Mouse (Mus musculus): ENCODE measurements around the gene Galnt3.

Gene Galnt3

DNA sequence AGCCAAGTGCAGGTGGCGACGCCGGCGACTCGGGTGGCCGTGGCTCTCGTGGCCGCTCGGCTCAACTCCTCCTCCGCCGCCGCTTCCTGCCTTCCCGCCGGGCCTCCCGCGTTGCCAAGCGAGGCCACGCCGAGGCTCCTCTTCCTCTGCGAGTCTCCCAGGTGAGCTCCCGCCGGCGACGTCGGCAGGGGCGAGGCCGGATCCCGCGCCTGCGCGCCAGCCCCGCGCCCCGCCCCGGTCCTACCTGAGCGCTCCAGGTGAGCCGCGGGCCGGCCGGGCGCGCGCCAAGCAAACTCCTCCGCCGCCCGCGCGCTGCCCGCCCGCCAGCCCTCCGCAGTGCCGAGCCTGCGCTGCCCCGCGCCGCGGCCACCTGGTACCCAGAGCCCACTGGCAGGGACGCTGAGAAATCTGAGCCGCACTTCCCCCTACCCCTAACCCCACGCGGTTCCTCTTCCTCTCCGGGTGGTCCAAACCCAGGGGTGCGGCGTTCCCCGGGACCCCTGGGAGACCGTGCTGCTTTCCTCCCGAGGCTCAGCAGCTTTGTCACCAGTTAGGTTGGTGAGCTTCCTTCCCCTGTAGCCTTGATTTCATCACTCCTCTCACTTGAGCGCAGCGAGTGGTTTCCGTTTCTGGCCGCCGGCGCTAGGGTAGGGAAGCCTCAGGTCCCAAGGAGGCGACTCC is at the start of gene Galnt3:
Gene Galnt3, minus strand, starts transcription at position 404 of the 681 bp plus-strand sequence.
- peak; percentile 4 for DNase-seq

DNA sequence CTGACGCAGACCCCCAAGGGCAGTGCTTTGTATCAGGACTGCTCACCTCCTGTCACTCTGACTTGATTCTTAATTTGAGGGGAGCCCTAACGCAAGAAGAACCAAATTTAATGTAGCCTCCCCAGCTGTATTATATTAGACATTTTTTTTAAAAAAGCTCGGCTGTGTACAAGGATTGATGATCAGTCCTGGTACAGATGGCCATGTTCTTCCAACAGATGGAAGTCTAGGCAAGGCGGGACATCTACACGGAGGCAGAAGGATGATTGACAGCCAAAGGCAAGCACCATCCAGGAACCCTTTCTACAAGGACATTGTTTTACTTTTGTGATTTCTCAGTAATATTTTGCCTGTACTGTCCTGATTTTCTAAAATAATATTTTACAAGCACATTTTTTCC is 48.3 kb upstream of the Galnt3 start:
- DNase-seq: no peak

DNA sequence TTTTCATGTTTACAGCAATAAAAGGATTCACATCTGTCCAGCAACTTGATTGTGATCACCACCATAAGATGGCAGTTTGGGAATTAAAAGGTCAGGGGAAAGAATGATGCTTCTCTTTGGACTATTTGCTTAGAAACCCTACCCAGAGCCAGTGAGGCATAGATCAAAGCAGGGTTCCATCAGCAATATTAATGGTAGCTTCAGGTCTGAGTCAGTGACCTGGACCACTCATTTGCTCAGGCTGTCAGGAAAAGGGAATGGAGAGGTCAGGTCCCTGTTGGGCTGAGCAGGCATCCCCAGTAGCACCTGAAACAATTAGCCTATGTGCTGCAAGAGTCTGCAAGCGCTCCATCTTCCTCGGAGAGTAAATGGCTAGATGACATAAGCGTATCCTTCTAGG is 46.8 kb upstream of the Galnt3 start:
- DNase-seq: no peak

GRCm38 (mm10) chr2:66170721-66171120 is 45.9 kb upstream of the Galnt3 start:
- no peak for DNase-seq

DNA sequence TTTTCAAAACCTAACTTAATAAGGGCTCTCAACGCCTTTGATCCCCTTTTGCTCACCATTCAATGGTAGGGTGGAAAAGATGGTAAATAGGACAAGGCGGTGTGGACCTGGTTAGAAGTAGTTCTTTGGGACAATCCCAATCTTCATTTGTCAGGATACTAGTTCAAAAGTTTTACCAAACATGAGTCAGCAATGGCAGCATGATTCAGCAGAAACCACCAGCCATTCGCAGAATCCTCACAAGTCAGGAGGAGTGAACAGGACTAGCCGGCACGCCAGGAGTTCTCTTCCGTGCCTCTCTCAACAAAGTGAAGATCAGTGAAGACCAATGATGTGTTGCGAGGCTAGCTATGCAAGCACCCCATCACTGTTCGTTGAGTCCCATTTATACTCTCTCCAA is 40.2 kb upstream of the Galnt3 start:
- no peak for DNase-seq

DNA sequence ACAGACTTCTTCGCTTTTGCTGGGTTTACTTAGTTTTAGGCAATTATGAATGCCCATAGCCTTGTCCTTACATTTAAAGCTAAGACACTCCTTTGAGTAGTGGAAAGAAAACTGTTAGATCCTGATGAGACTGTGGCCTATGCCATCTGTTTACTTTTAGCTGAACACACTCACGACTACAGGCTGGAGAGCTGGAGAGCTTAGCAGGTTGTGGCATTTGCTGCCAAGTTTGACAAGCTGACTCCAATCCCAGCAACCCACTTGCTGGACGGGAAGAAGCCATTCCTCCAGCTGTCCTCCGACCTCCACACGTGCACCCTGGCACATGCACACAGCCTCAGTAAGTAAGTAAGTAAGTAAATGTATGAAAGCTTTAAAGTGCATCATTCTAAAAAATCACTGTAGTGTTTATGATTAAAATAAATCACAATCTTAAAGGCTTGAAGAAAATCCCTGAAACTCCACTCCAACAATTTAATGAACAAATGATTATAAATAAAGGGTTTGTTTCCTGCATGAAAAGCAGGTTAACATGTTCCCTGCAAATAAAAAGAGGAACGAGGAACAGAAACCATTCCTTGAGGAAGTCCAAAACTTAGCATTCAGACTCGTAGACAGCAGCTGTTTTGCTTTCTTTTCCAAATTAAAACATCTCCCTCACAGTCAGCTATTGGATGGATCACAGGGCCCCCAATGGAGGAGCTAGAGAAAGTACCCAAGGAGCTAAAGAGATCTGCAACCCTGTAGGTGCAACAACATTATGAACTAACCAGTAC is 33.5 kb upstream of the Galnt3 start:
- peak; percentile 27 for DNase-seq

GRCm38 (mm10) chr2:66151436-66151835 is 26.6 kb upstream of the Galnt3 start:
- DNase-seq: no peak

GRCm38 (mm10) chr2:66150531-66150930 is 25.7 kb upstream of the Galnt3 start:
- DNase-seq: no peak

DNA sequence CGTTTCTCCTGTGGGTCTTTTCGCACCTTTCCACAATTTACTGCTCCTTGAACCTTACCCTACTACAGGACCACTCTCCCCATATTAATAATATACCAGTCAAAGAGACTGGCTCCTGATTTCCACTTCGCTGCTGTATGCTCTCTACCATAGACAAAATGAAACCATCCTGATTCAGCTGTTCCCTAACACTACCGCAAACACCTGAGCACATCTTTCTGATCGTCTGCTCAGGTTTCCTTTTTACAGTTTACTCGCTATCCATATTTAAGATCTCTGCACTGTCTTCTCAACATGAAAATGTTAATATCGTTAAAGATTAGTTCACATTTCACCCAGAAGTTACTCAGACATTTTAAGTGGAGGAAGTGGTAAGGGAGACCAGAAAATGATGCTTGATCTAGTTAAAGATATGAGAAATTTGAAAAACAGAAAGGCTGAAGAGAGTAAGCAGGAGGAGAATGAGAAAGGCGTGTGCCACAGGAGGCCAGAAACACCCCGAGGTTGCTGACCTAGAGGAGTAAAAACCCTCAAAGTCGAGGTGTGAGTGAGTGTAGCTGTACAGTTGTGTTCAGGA is 23.9 kb upstream of the Galnt3 start:
- DNase-seq: no peak

- DNase-seq: no peak
Observed at GRCm38 (mm10) chr2:66146473-66146872, 21.7 kb upstream of the Galnt3 start.

- no peak for DNase-seq
Observed at GRCm38 (mm10) chr2:66144770-66145169, 20.0 kb upstream of the Galnt3 start.

DNA sequence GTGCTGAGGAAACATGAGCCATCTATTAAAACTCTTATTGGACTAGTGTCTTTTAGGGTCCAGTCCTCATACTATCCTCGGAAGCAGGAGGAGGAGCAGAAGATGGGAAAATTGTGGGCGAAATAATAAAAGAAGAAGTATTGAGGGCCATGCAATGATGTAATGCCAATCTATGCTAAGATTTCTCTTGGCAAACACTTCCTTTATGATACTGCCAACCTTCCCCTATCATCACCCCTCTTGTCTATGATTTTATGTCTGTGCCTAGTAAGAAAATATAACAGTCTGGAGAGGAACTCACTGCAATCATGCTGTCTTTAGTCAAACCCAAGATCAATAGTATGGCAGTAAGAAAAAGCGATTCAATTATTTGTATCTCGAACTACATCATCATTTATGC is 18.5 kb upstream of the Galnt3 start:
- DNase-seq: no peak

GRCm38 (mm10) chr2:66142711-66143110 is 17.9 kb upstream of the Galnt3 start:
- no peak for DNase-seq

DNA sequence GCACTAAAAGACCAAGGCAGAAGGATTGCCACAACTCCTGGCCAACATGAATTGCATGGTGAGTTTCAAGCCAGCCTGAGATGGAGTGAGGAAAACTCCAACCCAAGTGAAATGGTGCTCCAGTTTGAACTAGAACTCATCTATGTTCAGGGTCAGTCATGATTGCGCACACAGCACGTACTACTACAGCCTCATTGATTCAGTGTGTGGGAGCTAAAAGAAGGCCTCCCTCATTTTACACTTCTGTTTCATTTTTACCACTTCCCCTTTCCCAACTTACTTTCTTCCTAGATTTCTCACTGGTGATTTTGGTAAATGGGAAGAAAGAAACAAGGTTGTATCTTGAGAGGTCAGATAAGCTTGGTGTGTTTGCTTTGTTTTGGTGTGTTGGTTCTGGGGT is 17.5 kb upstream of the Galnt3 start:
- DNase-seq: no peak

DNA sequence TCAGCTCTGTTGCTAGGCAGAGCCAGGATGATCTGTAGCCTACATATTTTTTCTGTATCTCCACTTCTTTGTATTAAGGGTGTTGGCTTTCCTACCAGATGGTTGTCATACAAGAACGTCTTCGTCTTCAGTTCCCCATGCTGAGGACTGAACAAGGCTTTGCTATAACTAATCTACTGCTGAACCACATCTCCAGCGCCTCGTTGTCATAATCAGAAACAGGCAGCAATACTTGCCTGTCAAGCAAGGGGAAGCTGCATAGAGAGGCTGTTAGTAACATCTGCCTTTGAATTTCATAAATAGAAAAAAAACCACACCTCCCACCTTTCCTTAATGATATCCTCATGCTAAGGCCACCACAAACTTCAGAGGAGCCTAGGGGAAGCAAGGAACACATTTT is 15.5 kb upstream of the Galnt3 start:
- no peak for DNase-seq

GRCm38 (mm10) chr2:66131862-66132544 is 7.2 kb upstream of the Galnt3 start:
- no peak for DNase-seq

- no peak for DNase-seq
Observed at GRCm38 (mm10) chr2:66128941-66129340, 4.1 kb upstream of the Galnt3 start.

DNA sequence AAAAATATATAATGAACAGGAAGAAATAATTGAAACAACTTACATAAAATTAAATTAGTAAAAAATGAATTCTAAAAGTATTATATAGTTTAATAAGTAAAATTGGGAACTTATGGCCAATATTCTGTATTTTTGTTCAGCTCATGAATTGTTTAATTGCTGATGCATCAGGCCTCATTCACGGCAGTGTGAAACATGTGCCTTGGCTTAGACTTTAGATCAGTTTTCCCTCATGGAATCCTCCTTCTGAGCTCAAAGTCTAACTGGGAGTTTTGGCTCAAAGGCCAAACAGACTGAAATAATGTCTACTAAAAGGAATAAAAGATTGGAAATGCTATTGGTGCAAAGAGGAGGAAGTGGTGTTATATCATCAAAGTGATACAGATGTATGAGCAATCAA is 2.7 kb upstream of the Galnt3 start:
- no peak for DNase-seq

- no peak for DNase-seq
Observed at GRCm38 (mm10) chr2:66126936-66127335, 2.1 kb upstream of the Galnt3 start.

GRCm38 (mm10) chr2:66123756-66124589 is 821 bp downstream of the Galnt3 start:
- peak; percentile 3 for DNase-seq

DNA sequence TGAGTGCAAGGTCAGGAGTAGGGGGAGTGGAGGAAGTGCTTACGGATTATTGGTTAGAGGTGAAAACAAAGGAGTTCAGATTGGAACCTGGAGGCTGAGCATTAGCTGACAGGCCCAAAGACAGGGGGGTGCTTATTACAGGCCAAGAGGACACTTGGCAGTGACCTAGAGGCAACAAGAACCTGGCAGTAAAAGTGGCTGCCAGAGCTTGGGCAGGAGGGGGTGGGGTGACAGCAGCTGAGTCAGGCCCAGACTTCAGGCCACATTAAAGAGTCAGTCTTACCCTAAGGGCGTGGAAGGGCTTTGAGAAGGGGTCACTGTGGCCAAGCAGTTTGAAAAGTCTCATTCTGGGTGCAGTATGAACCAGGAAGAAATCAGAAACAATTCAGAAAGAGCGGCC is 7.1 kb downstream of the Galnt3 start:
- no peak for DNase-seq

DNA sequence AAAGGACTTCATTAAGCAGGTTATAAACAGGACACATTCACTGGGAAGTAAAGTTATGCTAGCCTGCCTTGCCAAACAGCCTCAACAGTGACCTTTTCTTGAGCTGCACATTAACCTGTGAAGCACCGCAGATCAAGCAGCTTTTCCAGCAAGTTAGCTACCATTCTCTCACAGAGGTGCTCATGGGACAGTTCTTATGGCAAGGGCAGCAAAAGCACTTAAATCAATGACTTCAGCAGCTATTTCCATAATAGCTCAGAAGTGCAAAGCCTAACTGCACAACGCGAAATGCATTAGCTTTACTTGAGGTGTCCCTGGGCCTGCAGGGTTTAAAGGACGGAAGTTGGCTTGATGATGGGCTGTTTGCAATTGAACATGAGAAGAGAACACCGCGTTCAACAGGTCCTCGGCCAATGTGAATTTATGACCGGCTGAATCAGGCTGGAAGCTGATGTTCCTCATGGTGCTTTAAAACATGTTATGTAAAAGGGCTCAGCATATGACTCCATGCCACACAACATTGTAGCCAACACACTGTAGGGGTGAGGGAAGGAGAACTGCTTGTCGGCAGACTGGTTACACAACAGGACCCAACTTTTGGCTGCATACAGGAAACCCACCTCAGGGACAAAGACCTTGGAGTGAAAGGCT is 16.8 kb downstream of the Galnt3 start:
- DNase-seq: no peak

Measured in cerebellum, adult 8-10 months (tissue).